Mouse (Mus musculus) hindbrain, embryonic 14.5 days (tissue): Measurements from ENCODE around the gene Zfp738. TPM values are rescaled to one million over a fixed set of nuclear protein-coding genes. Genes with fewer than 3 reads are reported as not detected.
"Not testable (repeated sequence)": the region's sequence is repeated elsewhere in the genome, so short reads cannot be mapped to it uniquely, and the experiment has no call there.

Experiments
- ATAC-seq: fragments of 200-750 bp; cut with Nextera tagmentation; 2 replicates; pipeline ENCODE4 v1.8.0; 2017; ENCODE audit warnings: moderate number of reproducible peaks, mild to moderate bottlenecking, moderate TSS enrichment, moderate library complexity; ENCODE audit not compliant: low FRiP score
- DNase-seq: peaks from one replicate; pipeline ENCODE4 v3.0.0-alpha.2; 2015; ENCODE audit warnings: low spot score
- H3K27ac ChIP-seq: fragments of 300-500 bp; sonication (generic); 2 replicates; pipeline ENCODE4 v1.5.1; 2014; ENCODE audit warnings: mild to moderate bottlenecking, moderate library complexity
- H3K27me3 ChIP-seq: fragments of 300-500 bp; sonication (generic); 2 replicates; pipeline ENCODE4 v1.6.1; 2014; ENCODE audit warnings: mild to moderate bottlenecking, low read length, mixed read lengths; ENCODE audit not compliant: control insufficient read depth, insufficient read depth
- H3K36me3 ChIP-seq: fragments of 300-500 bp; sonication (generic); replicated peaks from 2 replicates; pipeline ENCODE4 v1.6.1; 2014; ENCODE audit not compliant: control insufficient read depth, insufficient read depth
- H3K4me1 ChIP-seq: fragments of 300-500 bp; sonication (generic); replicated peaks from 2 replicates; pipeline ENCODE4 v1.6.1; 2014; ENCODE audit warnings: antibody characterized with exemption, low read length, mixed read lengths; ENCODE audit not compliant: control insufficient read depth, insufficient read depth
- H3K4me2 ChIP-seq: fragments of 300-500 bp; sonication (generic); replicated peaks from 2 replicates; pipeline ENCODE4 v1.6.1; 2014; ENCODE audit warnings: mild to moderate bottlenecking, moderate library complexity
- H3K4me3 ChIP-seq: fragments of 300-500 bp; sonication (generic); replicated peaks from 2 replicates; pipeline ENCODE4 v1.5.1; 2014; ENCODE audit warnings: mild to moderate bottlenecking, low read length
- H3K9ac ChIP-seq: fragments of 300-500 bp; sonication (generic); 2 replicates; pipeline ENCODE4 v1.6.1; 2014
- H3K9me3 ChIP-seq: fragments of 300-500 bp; sonication (generic); 2 replicates; pipeline ENCODE4 v1.6.1; 2016; ENCODE audit warnings: low read length; ENCODE audit not compliant: control insufficient read depth
- WGBS: fragments of 180-500 bp; shearing (Covaris S2); extraction: QIAGEN DNeasy Blood & Tissue Kit; methylation state at CpG from one replicate; pipeline ENCODE4 v1.1.7; 2014; 5-methylcytosine and 5-hydroxymethylcytosine counted together
- polyA plus RNA-seq: library from polyadenylated mRNA; unstranded; fragments of >200 nt; fragmentation: Nextera tagmentation; extraction: Ambion mirVana; gene quantifications from 2 replicates; pipeline ENCODE4 v1.2.1, GENCODE M21; 2014

Gene Zfp738
- polyA plus RNA-seq = 13.4 and 13.6 TPM in 2 replicates

DNA sequence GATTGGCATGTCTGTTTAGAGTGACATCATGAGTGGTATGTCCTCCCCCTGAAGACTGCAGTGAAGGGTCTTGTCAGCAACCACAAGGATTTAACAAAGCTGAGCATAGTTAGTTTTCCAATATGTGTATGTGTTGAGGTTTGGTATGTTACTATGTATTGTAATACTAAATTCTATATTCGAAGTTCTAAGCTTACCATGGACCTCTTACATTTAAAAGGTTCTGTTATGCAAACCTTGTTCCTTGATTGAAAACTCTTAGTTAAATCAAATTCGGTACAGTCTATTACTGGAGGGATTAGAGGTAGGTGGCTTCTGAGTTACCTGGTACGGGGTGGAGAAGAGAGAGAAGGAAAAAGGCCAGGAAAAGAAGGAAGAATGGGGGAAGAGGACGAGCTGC, at the start of gene Zfp738:
Gene Zfp738, minus strand, starts transcription at position 101 of the 400 bp plus-strand sequence.
- DNase-seq (no peak), ATAC-seq (no peak)
- 0 out of 2 replicates have a peak, but pooled peaks cover 6% of the 10 kb centered on the region for H3K4me1 ChIP-seq
- 83% methylated on average over 4 of the region's 4 CpGs for WGBS
- no peak within 1 kb of the TSS for H3K4me3 ChIP-seq
- no peaks in the 10 kb centered on the region for H3K36me3 ChIP-seq
- no peak within 1 kb of the TSS for H3K4me2 ChIP-seq
- no peak within 1 kb of the TSS for H3K27ac ChIP-seq
- H3K9ac ChIP-seq = no peak within 1 kb of the TSS
- H3K9me3 ChIP-seq = no peaks in the 10 kb centered on the region
- no peaks in the 10 kb centered on the region for H3K27me3 ChIP-seq

DNA sequence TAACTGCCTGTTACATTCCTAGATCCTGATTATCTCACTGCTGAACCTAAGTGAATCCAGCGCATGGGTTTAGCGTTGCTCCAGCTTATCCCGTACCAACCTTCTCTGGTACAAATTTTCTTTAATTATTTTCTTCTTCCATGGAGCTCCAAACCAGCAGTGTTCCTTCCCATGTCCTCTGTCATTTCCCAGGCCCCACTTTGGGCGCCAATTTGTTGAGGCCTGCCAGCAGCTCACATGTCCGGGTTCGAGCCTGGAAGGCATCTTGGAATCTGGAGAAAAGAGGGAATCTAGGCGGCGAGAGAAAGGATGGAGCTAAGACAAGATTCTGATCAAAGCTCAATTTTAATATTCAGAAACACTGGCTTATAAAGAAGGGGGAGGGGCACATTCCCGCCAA, 47.5 kb upstream of the Zfp738 start:
- not testable (repeated sequence) for H3K4me1 ChIP-seq, ATAC-seq, DNase-seq, H3K4me3 ChIP-seq, H3K4me2 ChIP-seq, H3K27me3 ChIP-seq, H3K36me3 ChIP-seq, H3K27ac ChIP-seq, H3K9ac ChIP-seq
- 94% methylated on average over 9 of the region's 9 CpGs for WGBS
- peaks cover 16% of the 10 kb centered on the region for H3K9me3 ChIP-seq

DNA sequence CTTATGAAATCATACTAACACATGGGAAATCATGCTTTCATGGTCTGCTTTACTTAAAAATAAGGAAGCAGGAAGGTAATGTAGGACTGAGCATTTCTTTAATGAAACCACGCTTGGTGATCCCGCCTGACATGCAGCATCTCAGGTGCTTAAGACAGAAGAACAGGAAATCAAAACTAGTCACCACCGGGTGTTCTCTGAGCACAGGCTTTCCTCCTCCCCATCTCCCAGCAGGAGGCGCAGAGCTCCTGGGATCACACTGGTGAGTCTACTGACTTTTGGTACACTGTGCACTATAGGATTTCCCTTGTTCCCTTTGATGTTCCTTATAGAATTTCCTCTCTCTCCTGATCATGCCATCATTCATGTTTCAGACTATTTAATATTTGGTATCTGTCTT, 42.6 kb upstream of the Zfp738 start:
- not testable (repeated sequence) for H3K9me3 ChIP-seq, DNase-seq, H3K4me1 ChIP-seq, H3K27me3 ChIP-seq, H3K27ac ChIP-seq, H3K36me3 ChIP-seq
- Histone ChIP-seq H3K4me3 (peak overlapping the region; percentile 56), H3K4me2 (peak overlapping the region; percentile 70), H3K9ac (peak overlapping the region; percentile 64)
- 54% methylated on average over 4 of the region's 4 CpGs for WGBS
- ATAC-seq = peak; percentile 50

DNA sequence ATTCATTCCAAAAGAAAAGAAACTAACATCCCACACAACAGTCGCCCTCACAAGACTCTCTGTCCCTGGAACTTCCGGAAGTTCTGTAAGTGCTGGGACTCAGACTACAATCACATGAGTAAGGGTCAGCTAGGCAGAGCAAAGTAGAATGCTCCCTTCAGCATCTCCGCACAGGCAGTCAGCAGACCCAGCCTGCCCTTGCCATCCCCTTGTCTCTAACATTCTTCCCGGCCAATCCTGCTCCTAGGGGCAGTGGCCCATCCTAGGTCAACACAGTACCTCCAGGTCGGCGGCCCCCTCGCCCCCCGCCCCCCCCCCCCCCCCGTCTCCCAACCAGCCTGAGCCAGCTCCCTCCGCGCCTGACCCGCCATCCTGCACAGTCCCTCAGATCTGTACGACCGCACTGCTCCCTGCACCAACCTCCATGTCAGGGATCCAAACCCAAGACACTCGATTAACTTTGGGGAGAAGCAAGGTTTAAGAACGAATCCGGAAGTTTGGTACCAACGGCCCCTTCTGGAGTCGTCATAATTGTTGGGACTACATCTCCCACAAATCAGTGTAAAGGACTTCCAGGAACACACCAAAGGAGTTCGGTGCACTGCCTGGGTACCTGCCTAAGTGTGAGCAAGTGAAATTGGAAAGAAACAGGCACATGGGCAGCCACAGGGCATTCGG, 41.9 kb upstream of the Zfp738 start, which contains the start of gene Zfp65:
Gene Zfp65, minus strand, starts transcription at position 533 of the 678 bp plus-strand sequence.
- H3K9me3 ChIP-seq = peaks cover 3% of the 10 kb centered on the region; the same call in 1 of the 2 replicates
- H3K27ac ChIP-seq = no peak within 1 kb of the TSS
- 0 out of 2 replicates have a peak, but pooled peaks cover 4% of the 10 kb centered on the region for H3K4me1 ChIP-seq
- H3K4me3 ChIP-seq = peak within 1 kb of the TSS; percentile 56
- DNase-seq (peak; percentile 64), ATAC-seq (peak; percentile 88)
- H3K27me3 ChIP-seq = no peaks in the 10 kb centered on the region
- H3K36me3 ChIP-seq = no peaks in the 10 kb centered on the region
- peak within 1 kb of the TSS; percentile 64 for H3K9ac ChIP-seq
- WGBS = 5% methylated on average over 16 of the region's 21 CpGs
- peak within 1 kb of the TSS; percentile 70 for H3K4me2 ChIP-seq

DNA sequence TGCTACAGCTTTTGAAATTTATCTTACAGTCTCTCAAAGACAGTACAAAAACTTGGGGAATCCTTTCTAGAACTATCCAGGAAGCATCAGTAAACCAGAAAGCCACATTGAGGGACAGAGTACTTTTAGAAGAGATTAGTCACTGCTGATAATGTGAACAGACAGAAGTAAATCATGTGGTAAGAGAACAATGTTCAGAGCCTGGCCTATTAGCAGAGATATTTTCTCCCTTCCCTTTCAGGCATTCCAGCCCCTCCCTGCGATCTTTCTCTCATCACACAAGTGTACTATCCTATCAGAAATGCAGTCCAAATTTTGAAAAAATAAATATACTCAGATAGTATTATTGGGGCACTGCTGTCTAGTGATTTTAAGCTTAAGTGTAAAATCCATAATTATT, 41.2 kb upstream of the Zfp738 start:
- H3K4me1 ChIP-seq = peaks cover 8% of the 10 kb centered on the region; the same call in 1 of the 2 replicates
- 88% methylated on average over 1 of the region's 1 CpGs for WGBS
- DNase-seq = no peak
- H3K9ac ChIP-seq = peak overlapping the region; percentile 64
- H3K27me3 ChIP-seq = no peaks in the 10 kb centered on the region
- H3K9me3 ChIP-seq = no peaks in the 10 kb centered on the region
- no peaks in the 10 kb centered on the region for H3K36me3 ChIP-seq
- peak overlapping the region; percentile 56 for H3K4me3 ChIP-seq
- no peak for ATAC-seq
- H3K27ac ChIP-seq = no peak overlapping the region
- H3K4me2 ChIP-seq = peak overlapping the region; percentile 70

DNA sequence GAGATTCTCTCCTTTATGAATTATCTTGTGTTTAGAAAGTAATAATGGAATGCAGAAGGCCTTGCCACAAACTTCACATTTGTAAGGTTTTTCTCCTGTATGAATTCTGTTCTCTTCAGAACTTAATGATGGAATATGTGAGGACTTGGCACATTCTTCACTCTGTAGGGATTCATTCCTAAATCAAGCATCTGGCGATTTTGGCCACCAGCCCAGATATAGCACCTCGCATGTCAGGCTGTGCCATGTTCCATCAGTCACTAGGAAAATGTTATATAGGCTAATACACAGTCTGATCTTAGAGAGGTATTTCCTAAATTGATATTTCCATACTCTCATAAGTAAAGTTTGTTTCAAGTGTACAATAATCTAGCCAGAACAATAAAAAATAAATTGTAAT, 38.5 kb upstream of the Zfp738 start:
- peak; percentile 42 for DNase-seq
- not testable (repeated sequence) for H3K4me2 ChIP-seq, H3K27ac ChIP-seq, H3K4me3 ChIP-seq, H3K9ac ChIP-seq, ATAC-seq, H3K36me3 ChIP-seq, H3K9me3 ChIP-seq, H3K27me3 ChIP-seq
- peaks cover 11% of the 10 kb centered on the region; the same call in 1 of the 2 replicates for H3K4me1 ChIP-seq
- WGBS = 75% methylated on average over 2 of the region's 2 CpGs

DNA sequence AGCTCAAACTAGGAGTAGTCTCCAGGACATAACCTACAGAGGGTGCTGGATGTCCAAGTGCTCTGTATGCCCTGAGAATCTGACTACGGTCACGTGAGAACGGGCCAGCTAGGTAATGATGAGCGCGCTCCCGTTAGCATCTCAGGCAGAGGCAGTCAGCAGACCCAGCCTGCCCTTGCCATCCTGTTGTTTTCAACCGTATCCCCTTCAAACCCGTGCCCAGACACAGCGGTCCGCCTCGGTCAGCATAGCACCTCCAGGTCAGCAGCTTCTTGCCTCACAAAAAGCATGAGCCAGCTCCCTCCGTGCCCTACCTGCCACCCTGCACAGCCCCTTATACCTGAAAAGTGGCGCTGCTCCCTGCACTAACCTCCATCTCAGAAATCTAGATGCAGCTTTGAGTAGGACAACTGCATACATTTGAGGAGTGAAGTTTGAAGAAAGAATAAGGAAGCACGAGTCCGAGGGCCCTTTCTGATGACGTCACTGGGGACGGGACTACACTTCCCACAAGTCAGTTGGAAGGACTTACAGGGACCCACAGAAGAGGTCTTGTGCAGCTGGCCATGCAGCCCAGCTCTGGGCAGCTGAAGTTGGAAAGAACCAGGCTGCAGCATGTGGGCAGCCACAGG, 37.1 kb upstream of the Zfp738 start:
- no peaks in the 10 kb centered on the region for H3K27me3 ChIP-seq
- H3K9me3 ChIP-seq = no peaks in the 10 kb centered on the region
- peaks cover 11% of the 10 kb centered on the region; the same call in 1 of the 2 replicates for H3K4me1 ChIP-seq
- under 1% methylated on average over 17 of the region's 17 CpGs for WGBS
- H3K4me3 ChIP-seq = peak overlapping the region; percentile 63
- peak overlapping the region; percentile 68 for H3K4me2 ChIP-seq
- H3K36me3 ChIP-seq = no peaks in the 10 kb centered on the region
- peak; percentile 96 for ATAC-seq
- H3K27ac ChIP-seq = peak overlapping the region; percentile 50
- peak; percentile 93 for DNase-seq
- peak overlapping the region; percentile 70 for H3K9ac ChIP-seq

DNA sequence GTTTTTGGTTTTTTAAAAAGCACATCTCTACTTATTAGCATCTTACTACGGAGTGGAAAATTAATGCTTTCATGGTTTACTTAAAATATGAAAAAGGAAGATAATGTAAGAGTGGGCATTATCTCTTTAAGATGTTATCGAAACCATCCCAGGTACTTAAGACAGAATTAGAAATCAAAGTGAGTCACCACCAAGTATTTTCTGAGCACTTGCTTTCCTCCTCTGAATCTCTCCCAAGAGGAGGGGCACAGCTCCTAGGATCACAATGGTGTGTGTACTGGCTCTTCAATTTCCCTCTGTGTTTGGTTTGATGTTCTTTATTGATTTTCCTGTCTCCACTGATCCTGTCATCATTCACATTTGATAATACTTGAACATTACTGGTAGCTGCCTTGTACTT, 3.0 kb downstream of the Zfp738 start:
- peak overlapping the region; percentile 77 for H3K4me2 ChIP-seq
- peak overlapping the region; percentile 78 for H3K9ac ChIP-seq
- H3K4me3 ChIP-seq = peak overlapping the region; percentile 53
- 78% methylated on average over 2 of the region's 2 CpGs for WGBS
- not testable (repeated sequence) for H3K36me3 ChIP-seq, H3K27ac ChIP-seq, H3K9me3 ChIP-seq, H3K4me1 ChIP-seq, ATAC-seq, H3K27me3 ChIP-seq, DNase-seq

DNA sequence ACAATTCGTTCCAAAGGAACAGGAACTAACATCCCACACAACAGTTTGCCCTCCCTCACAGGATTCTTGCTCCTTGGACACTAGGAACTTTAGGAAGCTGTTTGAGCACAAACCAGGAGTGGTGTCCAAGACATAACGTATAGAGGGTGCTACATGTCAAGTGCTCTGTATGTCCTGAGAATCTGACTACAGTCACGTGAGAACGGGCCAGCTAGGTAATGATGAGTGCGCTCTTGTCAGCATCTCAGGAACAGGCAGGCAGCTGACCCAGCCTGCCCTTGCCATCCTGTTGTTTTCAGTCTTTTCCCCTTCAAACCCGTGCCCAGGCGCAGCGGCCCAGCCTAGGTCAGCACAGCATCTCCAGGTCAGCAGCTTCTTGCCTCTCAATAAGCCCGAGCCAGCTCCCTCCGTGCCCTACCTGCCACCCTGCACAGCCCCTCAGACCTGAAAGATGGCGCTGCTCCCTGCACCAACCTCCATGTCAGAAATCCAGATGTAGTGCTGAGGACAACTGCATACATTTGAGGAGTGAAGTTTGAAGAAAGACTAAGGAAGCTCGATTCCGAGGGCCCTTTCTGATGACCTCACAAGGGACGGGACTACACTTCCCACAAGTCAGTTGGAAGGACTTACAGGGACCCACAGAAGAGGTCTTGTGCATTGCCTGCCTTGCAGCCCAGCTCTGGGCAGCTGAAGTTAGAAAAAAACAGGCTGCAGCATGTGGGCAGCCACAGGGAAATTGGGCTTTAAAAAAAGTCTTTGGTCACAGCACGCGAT, 3.7 kb downstream of the Zfp738 start:
- H3K36me3 ChIP-seq, H3K27me3 ChIP-seq, H3K9me3 ChIP-seq, H3K4me1 ChIP-seq: not testable (repeated sequence)
- Histone ChIP-seq H3K27ac (0 out of 2 replicates have a peak overlapping the region, but pooled peaks have one; percentile 21), H3K9ac (peak overlapping the region; percentile 78), H3K4me3 (peak overlapping the region; percentile 53), H3K4me2 (peak overlapping the region; percentile 77)
- WGBS = 19% methylated on average over 16 of the region's 16 CpGs
- peak; percentile 86 for DNase-seq
- peak; percentile 100 for ATAC-seq
